Mouse (Mus musculus): ENCODE results near the gene Gm10031. TPM values are rescaled to one million over a fixed set of nuclear protein-coding genes. Genes with fewer than 3 reads are reported as not detected.
"Not testable (repeated sequence)": the region's sequence is repeated elsewhere in the genome, so short reads cannot be mapped to it uniquely, and the experiment has no call there.

The Gm10031 gene
- polyA plus RNA-seq (2014; fragmentation: Nextera tagmentation; extraction: Ambion mirVana) = 0.74 and 0.82 TPM in 2 replicates

- 87% methylated on average over 21 of the region's 22 CpGs for WGBS
- H3K9ac ChIP-seq (ENCODE audit: low read length); H3K4me1 ChIP-seq (ENCODE audit: control insufficient read depth in 2 of 2, insufficient read depth in 2 of 2, low read length in 2 of 2); H3K36me3 ChIP-seq (ENCODE audit: control insufficient read depth, insufficient read depth, low read length); H3K4me3 ChIP-seq (ENCODE audit: control insufficient read depth in 1 of 2, insufficient read depth in 1 of 2, low read depth in 1 of 2, low read length in 2 of 2); H3K9me3 ChIP-seq (ENCODE audit: control insufficient read depth, low read length); H3K4me2 ChIP-seq (ENCODE audit: low read length); H3K27me3 ChIP-seq (ENCODE audit: control insufficient read depth, insufficient read depth, low read length); H3K27ac ChIP-seq (replicated peaks in 1 of 2; ENCODE audit: control insufficient read depth in 1 of 2, insufficient read depth in 1 of 2, low read depth in 2 of 2, low read length in 2 of 2); ATAC-seq (ENCODE audit: insufficient number of reproducible peaks, insufficient read depth, low FRiP score, low read depth): not testable (repeated sequence)
Observed at GRCm38 (mm10) chr1:156523842-156524241, at the start of gene Gm10031. Gm10031 (plus strand) TSS chr1:156524012.

DNA sequence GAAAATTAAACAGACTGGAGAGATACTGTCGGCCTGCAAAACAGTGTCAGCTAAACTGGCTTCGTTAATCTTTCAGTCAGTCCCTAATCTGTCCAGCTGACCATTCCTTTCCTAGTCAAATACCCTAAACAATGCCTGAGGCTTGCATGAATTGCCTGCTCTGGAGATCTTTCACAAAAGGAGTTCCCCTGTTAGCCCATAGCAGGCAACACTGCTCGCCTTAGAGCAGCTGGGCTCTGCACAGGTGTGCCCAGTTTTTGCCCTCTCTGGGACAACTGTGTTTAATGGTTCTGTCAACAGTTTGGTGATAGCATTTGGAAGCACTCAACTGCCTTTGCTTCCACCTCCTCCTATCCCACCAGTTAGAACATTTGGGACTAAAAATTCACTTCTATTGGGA lies 49.0 kb upstream of the Gm10031 start:
- Histone ChIP-seq H3K27me3 (ENCODE audit: control insufficient read depth, insufficient read depth, low read length) (no peaks in the 10 kb centered on the region), H3K36me3 (ENCODE audit: control insufficient read depth, insufficient read depth, low read length) (no peaks in the 10 kb centered on the region), H3K4me1 (ENCODE audit: control insufficient read depth in 2 of 2, insufficient read depth in 2 of 2, low read length in 2 of 2) (peaks cover 2 to 11% of the 10 kb centered on the region in 2 experiments; a peak in 3 of 4 replicates), H3K4me3 (ENCODE audit: control insufficient read depth in 1 of 2, insufficient read depth in 1 of 2, low read depth in 1 of 2, low read length in 2 of 2) (no peak overlapping the region), H3K27ac (replicated peaks in 1 of 2; ENCODE audit: control insufficient read depth in 1 of 2, insufficient read depth in 1 of 2, low read depth in 2 of 2, low read length in 2 of 2) (no peak overlapping the region), H3K9ac (ENCODE audit: low read length) (no peak overlapping the region), H3K9me3 (ENCODE audit: control insufficient read depth, low read length) (no peaks in the 10 kb centered on the region), H3K4me2 (ENCODE audit: low read length) (no peak overlapping the region)
- WGBS = 60% methylated on average over 3 of the region's 3 CpGs
- ATAC-seq (ENCODE audit: insufficient number of reproducible peaks, insufficient read depth, low FRiP score, low read depth) = no peak

DNA sequence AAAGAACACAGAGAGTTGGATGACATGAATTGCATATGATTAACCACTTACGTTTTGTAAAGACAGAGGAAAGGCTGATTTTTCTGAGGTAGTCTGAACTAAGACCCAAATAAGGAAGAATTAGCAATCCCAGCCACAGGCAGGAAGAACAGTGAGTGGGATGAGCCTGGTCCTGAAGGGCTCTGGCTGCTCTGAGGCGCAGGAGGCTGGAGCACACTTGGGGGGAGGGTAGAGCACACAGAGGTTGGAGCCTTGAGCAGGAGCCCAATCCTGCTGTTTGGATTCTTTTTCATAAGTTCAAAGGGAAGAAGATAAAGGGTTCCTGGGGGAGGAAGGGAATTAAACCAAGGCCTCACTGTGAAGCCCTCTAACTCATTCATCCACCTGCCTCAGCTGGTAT lies 47.8 kb upstream of the Gm10031 start:
- H3K4me1 ChIP-seq (ENCODE audit: control insufficient read depth in 2 of 2, insufficient read depth in 2 of 2, low read length in 2 of 2) = peaks cover 0 to 7% of the 10 kb centered on the region in 2 experiments; a peak in 2 of 4 replicates
- no peak for ATAC-seq (ENCODE audit: insufficient number of reproducible peaks, insufficient read depth, low FRiP score, low read depth)
- no peak overlapping the region for H3K27ac ChIP-seq (replicated peaks in 1 of 2; ENCODE audit: control insufficient read depth in 1 of 2, insufficient read depth in 1 of 2, low read depth in 2 of 2, low read length in 2 of 2)
- H3K27me3 ChIP-seq (ENCODE audit: control insufficient read depth, insufficient read depth, low read length) = no peaks in the 10 kb centered on the region
- H3K36me3 ChIP-seq (ENCODE audit: control insufficient read depth, insufficient read depth, low read length) = no peaks in the 10 kb centered on the region
- H3K9me3 ChIP-seq (ENCODE audit: control insufficient read depth, low read length) = no peaks in the 10 kb centered on the region
- WGBS = 49% methylated on average over 2 of the region's 2 CpGs
- H3K4me3 ChIP-seq (ENCODE audit: control insufficient read depth in 1 of 2, insufficient read depth in 1 of 2, low read depth in 1 of 2, low read length in 2 of 2) = no peak overlapping the region
- H3K9ac ChIP-seq (ENCODE audit: low read length) = no peak overlapping the region
- H3K4me2 ChIP-seq (ENCODE audit: low read length) = no peak overlapping the region

- Histone ChIP-seq H3K9ac (ENCODE audit: low read length) (no peak overlapping the region), H3K4me2 (ENCODE audit: low read length) (no peak overlapping the region), H3K4me1 (ENCODE audit: control insufficient read depth in 2 of 2, insufficient read depth in 2 of 2, low read length in 2 of 2) (peaks cover 0 to 7% of the 10 kb centered on the region in 2 experiments; a peak in 2 of 4 replicates), H3K4me3 (ENCODE audit: control insufficient read depth in 1 of 2, insufficient read depth in 1 of 2, low read depth in 1 of 2, low read length in 2 of 2) (no peak overlapping the region), H3K27ac (replicated peaks in 1 of 2; ENCODE audit: control insufficient read depth in 1 of 2, insufficient read depth in 1 of 2, low read depth in 2 of 2, low read length in 2 of 2) (no peak overlapping the region), H3K27me3 (ENCODE audit: control insufficient read depth, insufficient read depth, low read length) (no peaks in the 10 kb centered on the region), H3K9me3 (ENCODE audit: control insufficient read depth, low read length) (no peaks in the 10 kb centered on the region), H3K36me3 (ENCODE audit: control insufficient read depth, insufficient read depth, low read length) (no peaks in the 10 kb centered on the region)
- WGBS = 57% methylated on average over 7 of the region's 7 CpGs
- no peak for ATAC-seq (ENCODE audit: insufficient number of reproducible peaks, insufficient read depth, low FRiP score, low read depth)
Observed at GRCm38 (mm10) chr1:156476535-156476934, 47.3 kb upstream of the Gm10031 start.

GRCm38 (mm10) chr1:156481826-156482225 lies 42.0 kb upstream of the Gm10031 start:
- no peak overlapping the region for H3K4me2 ChIP-seq (ENCODE audit: low read length)
- no peaks in the 10 kb centered on the region for H3K4me1 ChIP-seq (ENCODE audit: control insufficient read depth in 2 of 2, insufficient read depth in 2 of 2, low read length in 2 of 2)
- no peak overlapping the region for H3K27ac ChIP-seq (replicated peaks in 1 of 2; ENCODE audit: control insufficient read depth in 1 of 2, insufficient read depth in 1 of 2, low read depth in 2 of 2, low read length in 2 of 2)
- no peaks in the 10 kb centered on the region for H3K36me3 ChIP-seq (ENCODE audit: control insufficient read depth, insufficient read depth, low read length)
- no peak for ATAC-seq (ENCODE audit: insufficient number of reproducible peaks, insufficient read depth, low FRiP score, low read depth)
- no peak overlapping the region for H3K9ac ChIP-seq (ENCODE audit: low read length)
- H3K4me3 ChIP-seq (ENCODE audit: control insufficient read depth in 1 of 2, insufficient read depth in 1 of 2, low read depth in 1 of 2, low read length in 2 of 2) = no peak overlapping the region
- WGBS = 83% methylated on average over 3 of the region's 3 CpGs
- no peaks in the 10 kb centered on the region for H3K27me3 ChIP-seq (ENCODE audit: control insufficient read depth, insufficient read depth, low read length)
- no peaks in the 10 kb centered on the region for H3K9me3 ChIP-seq (ENCODE audit: control insufficient read depth, low read length)

GRCm38 (mm10) chr1:156487498-156487897 lies 36.3 kb upstream of the Gm10031 start:
- Histone ChIP-seq H3K27ac (replicated peaks in 1 of 2; ENCODE audit: control insufficient read depth in 1 of 2, insufficient read depth in 1 of 2, low read depth in 2 of 2, low read length in 2 of 2) (no peak overlapping the region), H3K4me2 (ENCODE audit: low read length) (no peak overlapping the region), H3K9me3 (ENCODE audit: control insufficient read depth, low read length) (no peaks in the 10 kb centered on the region), H3K36me3 (ENCODE audit: control insufficient read depth, insufficient read depth, low read length) (no peaks in the 10 kb centered on the region), H3K27me3 (ENCODE audit: control insufficient read depth, insufficient read depth, low read length) (no peaks in the 10 kb centered on the region), H3K4me3 (ENCODE audit: control insufficient read depth in 1 of 2, insufficient read depth in 1 of 2, low read depth in 1 of 2, low read length in 2 of 2) (no peak overlapping the region), H3K4me1 (ENCODE audit: control insufficient read depth in 2 of 2, insufficient read depth in 2 of 2, low read length in 2 of 2) (no peaks in the 10 kb centered on the region), H3K9ac (ENCODE audit: low read length) (no peak overlapping the region)
- 88% methylated on average over 7 of the region's 7 CpGs for WGBS
- ATAC-seq (ENCODE audit: insufficient number of reproducible peaks, insufficient read depth, low FRiP score, low read depth) = no peak

- Histone ChIP-seq H3K27ac (replicated peaks in 1 of 2; ENCODE audit: control insufficient read depth in 1 of 2, insufficient read depth in 1 of 2, low read depth in 2 of 2, low read length in 2 of 2) (no peak overlapping the region), H3K4me3 (ENCODE audit: control insufficient read depth in 1 of 2, insufficient read depth in 1 of 2, low read depth in 1 of 2, low read length in 2 of 2) (no peak overlapping the region), H3K9ac (ENCODE audit: low read length) (no peak overlapping the region), H3K9me3 (ENCODE audit: control insufficient read depth, low read length) (no peaks in the 10 kb centered on the region), H3K27me3 (ENCODE audit: control insufficient read depth, insufficient read depth, low read length) (no peaks in the 10 kb centered on the region), H3K4me1 (ENCODE audit: control insufficient read depth in 2 of 2, insufficient read depth in 2 of 2, low read length in 2 of 2) (no peaks in the 10 kb centered on the region), H3K4me2 (ENCODE audit: low read length) (no peak overlapping the region), H3K36me3 (ENCODE audit: control insufficient read depth, insufficient read depth, low read length) (no peaks in the 10 kb centered on the region)
- ATAC-seq (ENCODE audit: insufficient number of reproducible peaks, insufficient read depth, low FRiP score, low read depth) = no peak
- 78% methylated on average over 5 of the region's 5 CpGs for WGBS
Observed at GRCm38 (mm10) chr1:156488031-156488430, 35.8 kb upstream of the Gm10031 start.

DNA sequence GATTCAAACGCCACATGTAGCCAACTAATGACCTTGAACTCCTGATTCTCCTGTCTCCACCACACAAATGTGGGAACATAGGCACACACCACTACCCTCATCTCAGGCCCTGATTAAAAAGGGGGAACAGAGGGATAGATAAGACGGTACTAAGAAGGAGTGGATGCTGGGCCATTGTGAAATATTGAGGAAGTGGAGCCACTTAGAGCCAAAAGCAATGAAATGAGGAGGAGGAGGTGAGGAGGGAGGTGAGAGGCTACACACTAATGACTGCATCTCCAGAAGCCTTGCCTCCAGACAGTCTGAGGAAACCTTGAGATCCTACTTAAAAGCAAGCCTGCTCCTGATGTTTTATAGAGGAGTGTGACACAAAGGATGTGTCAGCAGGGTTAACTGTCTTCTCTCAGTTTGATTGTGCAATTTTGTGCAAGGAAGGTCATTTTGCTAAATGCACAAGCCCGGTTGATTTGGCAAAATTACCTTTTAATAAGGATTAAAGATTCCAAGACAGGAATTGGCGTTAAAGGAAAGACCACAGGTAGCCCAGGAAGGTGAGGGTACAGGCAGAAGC lies 32.5 kb upstream of the Gm10031 start:
- Histone ChIP-seq H3K4me3 (ENCODE audit: control insufficient read depth in 1 of 2, insufficient read depth in 1 of 2, low read depth in 1 of 2, low read length in 2 of 2) (no peak overlapping the region), H3K4me2 (ENCODE audit: low read length) (no peak overlapping the region), H3K4me1 (ENCODE audit: control insufficient read depth in 2 of 2, insufficient read depth in 2 of 2, low read length in 2 of 2) (no peaks in the 10 kb centered on the region), H3K9ac (ENCODE audit: low read length) (no peak overlapping the region), H3K36me3 (ENCODE audit: control insufficient read depth, insufficient read depth, low read length) (no peaks in the 10 kb centered on the region), H3K27me3 (ENCODE audit: control insufficient read depth, insufficient read depth, low read length) (no peaks in the 10 kb centered on the region), H3K9me3 (ENCODE audit: control insufficient read depth, low read length) (no peaks in the 10 kb centered on the region), H3K27ac (replicated peaks in 1 of 2; ENCODE audit: control insufficient read depth in 1 of 2, insufficient read depth in 1 of 2, low read depth in 2 of 2, low read length in 2 of 2) (no peak overlapping the region)
- WGBS = 65% methylated on average over 4 of the region's 4 CpGs
- ATAC-seq (ENCODE audit: insufficient number of reproducible peaks, insufficient read depth, low FRiP score, low read depth) = no peak

Measured in heart, embryonic 14.5 days (tissue).